Mouse (Mus musculus): ENCODE results near the gene Mxd4.

Gene Mxd4

GRCm38 (mm10) chr5:34168950-34169891 lies 18.3 kb downstream of the Mxd4 start, which contains the start of the genes Poln and Haus3:
Poln (minus strand) TSS chr5:34169448.
Haus3 (minus strand) TSS chr5:34169527.
- peak; percentile 97 for DNase-seq

DNA sequence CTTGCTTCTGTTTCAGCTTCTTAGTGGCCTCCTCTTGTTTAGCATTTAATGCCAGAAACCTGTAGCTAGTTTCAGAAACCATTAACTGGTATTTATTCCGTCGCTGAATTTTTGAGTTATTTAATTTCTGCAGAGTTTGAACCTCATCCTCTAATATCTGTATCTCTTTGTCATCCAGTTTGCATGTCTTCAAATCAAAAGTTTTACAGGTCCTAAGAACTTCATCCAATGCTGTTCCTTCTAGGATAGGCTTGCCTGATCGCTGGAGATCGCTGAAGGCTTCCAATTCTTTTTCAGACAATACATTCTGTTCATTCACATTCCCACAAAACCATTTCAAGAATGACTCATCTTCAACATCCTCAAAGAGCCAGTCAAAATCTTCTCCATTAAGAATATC lies 19.7 kb downstream of the Mxd4 start:
- no peak for DNase-seq

DNA sequence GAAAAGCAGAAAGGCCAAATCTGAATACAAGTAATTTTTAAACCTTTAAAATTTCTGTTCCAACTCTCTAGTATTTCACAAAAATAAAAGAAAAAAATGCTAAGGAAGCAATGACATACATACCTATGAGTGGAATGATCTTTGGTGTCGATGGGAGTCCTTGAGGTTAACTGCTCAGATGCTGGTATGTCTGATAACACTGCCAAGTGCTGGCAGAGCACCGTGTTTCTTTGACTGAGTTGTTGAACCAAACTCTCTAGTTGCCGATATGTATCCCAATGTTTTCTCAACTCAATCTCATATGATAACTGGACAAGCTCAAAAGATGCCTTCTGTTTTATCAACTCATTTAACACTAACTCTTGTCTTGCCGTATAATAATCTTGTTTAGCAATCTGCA lies 21.7 kb downstream of the Mxd4 start:
- no peak for DNase-seq

DNA sequence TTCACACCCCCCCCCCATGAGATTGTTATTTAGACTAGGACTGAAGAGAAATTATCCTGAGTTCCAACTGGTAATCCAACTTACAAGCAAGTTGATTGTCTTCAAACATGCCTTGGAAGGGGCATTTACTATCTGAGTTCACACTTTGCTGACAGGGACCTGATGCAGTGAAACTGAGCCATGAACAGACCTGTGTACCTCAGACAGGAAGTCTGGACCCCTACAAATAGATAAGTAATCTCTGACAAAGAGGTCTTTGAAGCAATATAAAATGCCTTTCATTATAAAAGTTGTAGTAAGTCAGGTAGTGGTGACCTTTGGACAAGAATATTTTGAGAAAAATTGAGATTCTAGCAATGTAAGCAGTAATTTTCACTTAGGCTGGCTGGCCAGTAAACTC lies 39.0 kb downstream of the Mxd4 start:
- no peak for DNase-seq

GRCm38 (mm10) chr5:34147554-34147953 lies 40.0 kb downstream of the Mxd4 start:
- no peak for DNase-seq

DNA sequence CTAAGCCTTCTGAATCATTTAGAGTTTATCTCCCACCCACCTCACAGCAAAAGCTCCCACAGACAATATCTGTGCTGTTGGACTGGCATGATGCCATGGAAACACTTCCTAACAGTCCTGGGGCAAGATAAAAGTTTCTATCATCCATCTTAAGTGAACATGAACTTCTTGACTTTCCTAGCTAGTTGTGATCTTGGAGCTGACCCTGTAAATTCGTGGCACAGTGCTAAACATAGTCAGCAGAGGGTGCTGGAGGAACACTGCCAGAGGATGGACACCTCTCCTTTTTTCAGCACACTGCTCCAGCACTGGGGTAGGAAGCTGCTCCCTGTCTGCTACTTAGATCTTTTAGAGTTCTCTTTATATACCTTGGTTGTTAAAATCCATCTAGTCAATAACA lies 47.8 kb downstream of the Mxd4 start:
- peak; percentile 19 for DNase-seq

GRCm38 (mm10) chr5:34132731-34133130 lies 54.8 kb downstream of the Mxd4 start:
- no peak for DNase-seq

- DNase-seq: no peak
Measured at GRCm38 (mm10) chr5:34124131-34124530, 63.4 kb downstream of the Mxd4 start.

Measured in right cerebral cortex, postnatal 14 days (tissue).